Mouse (Mus musculus) neural tube, embryonic 14.5 days (tissue): ENCODE measurements around the gene Gm14440. TPM values are rescaled to one million over a fixed set of nuclear protein-coding genes. Genes with fewer than 3 reads are reported as not detected.
"Not testable (repeated sequence)": the region's sequence is repeated elsewhere in the genome, so short reads cannot be mapped to it uniquely, and the experiment has no call there.

Experiments used
- ATAC-seq: fragments of 200-750 bp; cut with Nextera tagmentation; 2 replicates; pipeline ENCODE4 v1.8.0; 2017; ENCODE audit warnings: low read depth, mild to moderate bottlenecking, moderate TSS enrichment, moderate library complexity
- H3K27ac ChIP-seq: fragments of 300-500 bp; sonication (generic); 2 replicates; pipeline ENCODE4 v1.5.1; 2014; ENCODE audit warnings: low read depth, mild to moderate bottlenecking, control low read depth, low read length, moderate library complexity, mixed read lengths
- H3K27me3 ChIP-seq: fragments of 300-500 bp; sonication (generic); 2 replicates; pipeline ENCODE4 v1.6.1; 2014; ENCODE audit warnings: low read length; ENCODE audit not compliant: control insufficient read depth, insufficient read depth
- H3K36me3 ChIP-seq: fragments of 300-500 bp; sonication (generic); 2 replicates; pipeline ENCODE4 v1.6.1; 2014; ENCODE audit warnings: low read length, mixed read lengths; ENCODE audit not compliant: control insufficient read depth, insufficient read depth
- H3K4me1 ChIP-seq: fragments of 300-500 bp; sonication (generic); 2 replicates; pipeline ENCODE4 v1.6.1; 2014; ENCODE audit warnings: low read length; ENCODE audit not compliant: control insufficient read depth, insufficient read depth
- H3K4me2 ChIP-seq: fragments of 300-500 bp; sonication (generic); 2 replicates; pipeline ENCODE4 v1.6.1; 2014; ENCODE audit warnings: mild to moderate bottlenecking, low read depth, low read length, control low read depth
- H3K4me3 ChIP-seq: fragments of 300-500 bp; sonication (generic); 2 replicates; pipeline ENCODE4 v1.5.1; 2014; ENCODE audit warnings: low read depth, low read length, control low read depth, mixed read lengths
- H3K9ac ChIP-seq: fragments of 300-500 bp; sonication (generic); replicated peaks from 2 replicates; pipeline ENCODE4 v1.6.1; 2014; ENCODE audit warnings: low read depth, mild to moderate bottlenecking, control low read depth, low read length, mixed read lengths
- H3K9me3 ChIP-seq: fragments of 300-500 bp; sonication (generic); 2 replicates; pipeline ENCODE4 v1.6.1; 2016; ENCODE audit warnings: low read length; ENCODE audit not compliant: control insufficient read depth
- WGBS: fragments of 180-500 bp; shearing (Covaris S2); extraction: QIAGEN DNeasy Blood & Tissue Kit; methylation state at CpG from one replicate; pipeline ENCODE4 v1.1.7; 2014; 5-methylcytosine and 5-hydroxymethylcytosine counted together
- polyA plus RNA-seq: library from polyadenylated mRNA; unstranded; fragments of >200 nt; fragmentation: Nextera tagmentation; extraction: Ambion mirVana; gene quantifications from 2 replicates; pipeline ENCODE4 v1.2.1, GENCODE M21; 2014

Gm14440 gene
- 1.9 TPM in 1 of 2 replicates, not detected in the other for polyA plus RNA-seq

DNA sequence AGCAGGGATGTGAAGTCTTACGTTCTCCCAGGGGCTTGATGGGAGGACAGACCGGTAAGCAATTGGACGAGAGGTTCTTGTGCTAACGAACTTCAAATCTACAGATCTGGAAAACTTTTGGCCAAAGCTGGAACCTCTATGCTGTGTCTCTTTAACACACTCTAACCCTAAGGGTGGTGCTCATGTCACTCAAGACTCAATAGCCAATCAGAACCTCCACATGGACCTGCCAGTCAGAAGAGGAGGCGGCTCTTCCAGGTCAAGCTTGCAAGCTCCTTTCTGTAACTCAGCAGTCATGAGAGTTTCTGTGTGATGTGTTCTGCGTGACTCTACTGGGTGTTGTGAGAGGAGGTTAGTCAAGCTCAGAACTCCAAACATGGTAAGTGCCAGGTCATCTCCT lies at the start of gene Gm14440:
Gene Gm14440, plus strand, starts transcription at position 301 of the 400 bp plus-strand sequence.
- not testable (repeated sequence) for H3K36me3 ChIP-seq, H3K4me3 ChIP-seq

More for the DNA sequence above, at the start of gene Gm14440:
- not testable (repeated sequence) for H3K9me3 ChIP-seq, H3K4me1 ChIP-seq, H3K4me2 ChIP-seq, ATAC-seq, H3K27me3 ChIP-seq, H3K27ac ChIP-seq, H3K9ac ChIP-seq
- no CpG with 5 or more reads among the region's 6 CpGs for WGBS

Other genes with a start within 250 kb of the Gm14440 start
- gene Gm14393, start 207.3 kb upstream of the Gm14440 start, polyA plus RNA-seq = not detected in 2 replicates
- 5.9 and 6.8 TPM in 2 replicates for gene Gm14399, start 133.1 kb upstream of the Gm14440 start, polyA plus RNA-seq
- gene Gm14443, start 99.3 kb upstream of the Gm14440 start, polyA plus RNA-seq = 1.5 and 2.1 TPM in 2 replicates
- gene Gm14391, start 68.2 kb upstream of the Gm14440 start, polyA plus RNA-seq = 5.7 and 16.2 TPM in 2 replicates
- gene Gm4631, start 63.1 kb downstream of the Gm14440 start, polyA plus RNA-seq = 24.4 and 24.5 TPM in 2 replicates
- gene Zfp968, start 97.3 kb downstream of the Gm14440 start, polyA plus RNA-seq = 5.6 and 6.6 TPM in 2 replicates
- gene Gm4724, start 160.7 kb downstream of the Gm14440 start, polyA plus RNA-seq = 24.8 and 32.5 TPM in 2 replicates
- 6.7 and 6.9 TPM in 2 replicates for gene Zfp965, start 194.9 kb downstream of the Gm14440 start, polyA plus RNA-seq